Mouse (Mus musculus): ENCODE measurements around the gene Nr0b2.
A peak's percentile ranks its signal among the peaks of the same experiment; 100 is the strongest.

DNA sequence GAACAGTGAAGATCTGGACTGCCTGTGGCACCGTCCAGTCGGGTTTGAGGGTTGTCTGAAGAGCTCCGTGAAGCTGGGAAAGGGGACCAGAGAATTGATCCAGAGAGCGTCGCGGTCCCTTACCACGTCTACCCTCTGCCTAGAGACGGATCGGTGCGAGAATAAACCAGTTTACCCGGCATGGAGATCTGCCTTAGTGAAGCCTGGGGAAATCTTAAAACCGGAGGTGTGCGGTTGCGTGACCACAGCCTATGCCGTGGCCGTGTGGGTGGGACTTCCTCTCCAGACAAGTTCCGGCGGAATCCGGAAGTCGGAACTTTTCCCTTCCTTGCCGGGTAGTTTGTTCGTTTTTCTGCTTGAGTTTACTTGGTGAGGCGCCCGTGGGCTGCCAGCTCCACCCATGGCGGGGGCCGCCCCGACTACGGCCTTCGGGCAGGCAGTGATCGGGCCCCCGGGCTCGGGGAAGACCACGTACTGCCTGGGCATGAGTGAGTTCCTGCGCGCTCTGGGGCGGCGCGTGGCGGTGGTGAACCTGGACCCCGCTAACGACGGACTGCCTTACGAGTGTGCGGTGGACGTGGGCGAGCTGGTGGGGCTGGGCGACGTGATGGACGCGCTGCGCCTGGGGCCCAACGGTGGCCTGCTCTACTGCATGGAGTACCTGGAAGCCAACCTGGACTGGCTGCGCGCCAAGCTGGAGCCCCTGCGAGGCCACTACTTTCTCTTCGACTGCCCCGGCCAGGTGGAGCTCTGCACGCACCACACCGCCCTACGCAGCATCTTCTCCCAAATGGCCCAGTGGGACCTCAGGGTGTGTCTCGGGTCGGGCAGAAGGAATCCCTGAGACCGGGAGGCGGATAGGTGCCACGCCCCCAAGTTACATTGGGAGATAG is 31.1 kb downstream of the Nr0b2 start, which contains the start of gene Gpn2:
- TF ChIP-seq POLR2A (IDR thresholded peaks at IDR 0.05; ENCODE audit: borderline replicate concordance, extremely low read depth, low read depth, low read length) (peak; percentile 65; the same call in 1 of the 2 replicates), CTCF (IDR thresholded peaks at IDR 0.05; ENCODE audit: insufficient read depth, low read length) (no peak)
